Mouse (Mus musculus) subcutaneous adipose tissue, adult 2 months (tissue): Measurements from ENCODE around the gene Ifi211. TPM values are rescaled to one million over a fixed set of nuclear protein-coding genes. Genes with fewer than 3 reads are reported as not detected.

Source experiments
- polyA plus RNA-seq: library from polyadenylated mRNA; depleted of rRNA; stranded (reverse); fragments of >200 nt; gene quantifications from 2 replicates; pipeline ENCODE4 v1.2.3, GENCODE M21; 2012; ENCODE audit warnings: low replicate concordance; rRNA removed

Ifi211 gene
- 2.6 and 3.2 TPM in 2 replicates for polyA plus RNA-seq

GRCm38 (mm10) chr1:173912548-173913255 lies at the start of gene Ifi211:
TSS of gene Ifi211 (minus strand) at chr1:173913046.

GRCm38 (mm10) chr1:173941924-173942779 lies 29.3 kb upstream of the Ifi211 start, which contains the start of the genes Mndal and Ifi203:
TSS of gene Mndal (minus strand) at chr1:173942491.
TSS of gene Ifi203 (minus strand) at chr1:173942672.

Other genes starting within 250 kb of the Ifi211 start
- gene Ifi208, start 239.4 kb downstream of the Ifi211 start, polyA plus RNA-seq, result 1.8 TPM in 2 replicates
- 13.8 and 23.6 TPM in 2 replicates for gene Ifi207, start 171.3 kb downstream of the Ifi211 start, polyA plus RNA-seq
- gene Ifi204, start 146.1 kb downstream of the Ifi211 start, polyA plus RNA-seq, result 4.5 and 4.7 TPM in 2 replicates
- gene Mndal, start 29.4 kb upstream of the Ifi211 start, polyA plus RNA-seq, result 7.7 TPM in 2 replicates
- gene Ifi203, start 29.6 kb upstream of the Ifi211 start, polyA plus RNA-seq, result 14.8 and 22.6 TPM in 2 replicates
- 1.3 TPM in 1 of 2 replicates, not detected in the other for gene Ifi202b, start 69.7 kb upstream of the Ifi211 start, polyA plus RNA-seq
- 4.1 and 7.4 TPM in 2 replicates for gene Ifi205, start 118.8 kb upstream of the Ifi211 start, polyA plus RNA-seq
- 0.17 and 0.27 TPM in 2 replicates for gene Olfr433, start 127.7 kb upstream of the Ifi211 start, polyA plus RNA-seq
- 0.21 TPM in 1 of 2 replicates, not detected in the other for gene Olfr432, start 136.2 kb upstream of the Ifi211 start, polyA plus RNA-seq
- not detected in 2 replicates for gene Olfr430, start 153.6 kb upstream of the Ifi211 start, polyA plus RNA-seq
- gene Olfr429, start 171.3 kb upstream of the Ifi211 start, polyA plus RNA-seq, result not detected in 2 replicates
- not detected in 2 replicates for gene Olfr427, start 183.8 kb upstream of the Ifi211 start, polyA plus RNA-seq
- not detected in 2 replicates for gene Olfr231, start 208.1 kb upstream of the Ifi211 start, polyA plus RNA-seq
- gene Olfr424, start 218.5 kb upstream of the Ifi211 start, polyA plus RNA-seq, result not detected in 2 replicates
- gene Olfr420, start 242.6 kb upstream of the Ifi211 start, polyA plus RNA-seq, result not detected in 2 replicates